13 mouse cellular contexts compared by ENCODE assay signal in genomic region chr8:123106531-123106930, GRCm38 (mm10). TPM values are rescaled to one million over a fixed set of nuclear protein-coding genes. Genes with fewer than 3 reads are reported as not detected.
DNase-seq lines count a peak whose midpoint lies in the region; ATAC-seq and TF ChIP-seq lines count a peak whose summit lies in the region.
"Had no signal": no experiment of that assay in that cellular context is flagged by ENCODE, and none has a peak within 500 bp of the region (broad histone marks: within the 10 kb centered on the region; RNA-seq: fewer than 3 reads in every experiment).

No protein-coding gene starts in this region.

- no peaks in the 10 kb centered on the region for H3K4me1 ChIP-seq in bone marrow, adult 2 months (ENCODE audit: control insufficient read depth, insufficient read depth, low read length)

- H3K4me3 ChIP-seq in layer of hippocampus, adult 2 months, result no peak overlapping the region
- no peak overlapping the region for H3K4me3 ChIP-seq in bone marrow, adult 2 months (replicated peaks; ENCODE audit: control insufficient read depth, low read depth, low read length)
- H3K4me3 ChIP-seq: forebrain, embryonic 13.5 days; heart, embryonic 10.5 days; megakaryocyte, embryonic 14.5 days; stomach, embryonic 15.5 days had no signal

- no peak for ATAC-seq in cerebellum, adult (ENCODE audit: insufficient number of reproducible peaks, low FRiP score, low TSS enrichment)
- ATAC-seq: forebrain, embryonic 13.5 days had no signal

- peak; percentile 49 to 67 for DNase-seq in cerebellum, postnatal 10 days
- no peak for DNase-seq in layer of hippocampus, adult 2 months (ENCODE audit: low spot score in 2 of 2)
- DNase-seq in layer of hippocampus, adult 9-10 months (ENCODE audit: low spot score), result no peak
- peak; percentile 72 for DNase-seq in 3T3-L1 (ENCODE audit: low read depth, low spot score)
- no peak for DNase-seq in right cerebral cortex, adult 18-20 months
- DNase-seq in testis, postnatal 10 days (ENCODE audit: low spot score), result no peak
- DNase-seq: adrenal gland, postnatal 10 days had no signal

- WGBS in bone marrow, adult 2 months, result 58% methylated on average over 2 of the region's 2 CpGs

- TF ChIP-seq CTCF in layer of hippocampus, adult 2 months (conservative IDR thresholded peaks at IDR 0.05), result peak; percentile 70
- TF ChIP-seq CTCF in bone marrow, adult 2 months (IDR thresholded peaks at IDR 0.05; ENCODE audit: control insufficient read depth, insufficient read depth, low read length), result 0 out of 2 replicates have a peak, but pooled peaks have one; percentile 2

- TF ChIP-seq POLR2A in bone marrow, adult 2 months (IDR thresholded peaks at IDR 0.05; ENCODE audit: borderline replicate concordance, control insufficient read depth, low read depth, low read length), result no peak

- H3K27ac ChIP-seq in layer of hippocampus, adult 2 months, result no peak overlapping the region
- no peak overlapping the region for H3K27ac ChIP-seq in bone marrow, adult 2 months (ENCODE audit: control insufficient read depth, insufficient read depth, low read depth, low read length, poor library complexity)
- H3K27ac ChIP-seq: forebrain, embryonic 13.5 days; heart, embryonic 10.5 days; stomach, embryonic 15.5 days had no signal

RNA-seq across cellular contexts. Expression of gene Rpl13, which starts 4.4 kb away (rescaled TPM):
- total RNA-seq in layer of hippocampus, adult 2 months (2021), result 100 to 1,000 TPM; 418 to 466 TPM
- 1,064 and 1,759 TPM in 2 replicates for polyA plus RNA-seq in bone marrow, adult 2 months (2011; ENCODE audit: insufficient read depth, insufficient read length, low replicate concordance, missing spikeins)

RNA-seq across cellular contexts. Expression of gene Cpne7, which starts 10.6 kb away (rescaled TPM):
- total RNA-seq in layer of hippocampus, adult 2 months (2021), result 100 to 1,000 TPM; 257 to 313 TPM
- 0.40 and 1.5 TPM in 2 replicates for polyA plus RNA-seq in bone marrow, adult 2 months (2011; ENCODE audit: insufficient read depth, insufficient read length, low replicate concordance, missing spikeins)

RNA-seq across cellular contexts. Expression of gene Spg7, which starts 43.8 kb away (rescaled TPM):
- 10 to 100 TPM; 63.4 to 66.3 TPM for total RNA-seq in layer of hippocampus, adult 2 months (2021)
- 66.1 and 74.6 TPM in 2 replicates for polyA plus RNA-seq in bone marrow, adult 2 months (2011; ENCODE audit: insufficient read depth, insufficient read length, low replicate concordance, missing spikeins)

RNA-seq across cellular contexts. Expression of gene Sult5a1, which starts 51.6 kb away (rescaled TPM):
- total RNA-seq in layer of hippocampus, adult 2 months (2021), result 1 to 10 TPM; 2.0 to 2.8 TPM
- polyA plus RNA-seq in bone marrow, adult 2 months (2011; ENCODE audit: insufficient read depth, insufficient read length, low replicate concordance, missing spikeins), result 0.52 and 1.4 TPM in 2 replicates

Comparison
In these comparisons a context has a peak if more than half of its experiments do, and no peak if none do; other contexts are left out.
1. DNase-seq: peak in cerebellum, postnatal 10 days (2 of 2) and 3T3-L1 (single experiment); none in layer of hippocampus, adult 2 months (0 of 2), layer of hippocampus, adult 9-10 months (single experiment), right cerebral cortex, adult 18-20 months (single experiment) and testis, postnatal 10 days (single experiment).